ENCODE assay signal across 7 mouse cellular contexts in genomic region chr7:127196484-127196883, GRCm38 (mm10). TPM values are rescaled to one million over a fixed set of nuclear protein-coding genes. Genes with fewer than 3 reads are reported as not detected.
DNase-seq lines count a peak whose midpoint lies in the region; ATAC-seq and TF ChIP-seq lines count a peak whose summit lies in the region.

No protein-coding gene starts in this region.

- no peak for TF ChIP-seq POLR2A in small intestine, adult 2 months (IDR thresholded peaks at IDR 0.05; ENCODE audit: low read depth, low read length)

- 51% methylated on average over 11 of the region's 11 CpGs for WGBS in lung, embryonic 14.5 days
- 60% methylated on average over 11 of the region's 11 CpGs for WGBS in limb, embryonic 12.5 days
- 21% methylated on average over 11 of the region's 11 CpGs for WGBS in small intestine, adult 2 months

- no peak for DNase-seq in lung, embryonic 14.5 days
- DNase-seq in lung, postnatal 14 days = no peak
- no peak for DNase-seq in layer of hippocampus, postnatal 10 days (ENCODE audit: low spot score in 2 of 2)
- DNase-seq in adrenal gland, adult 2 months = no peak

- no peak for TF ChIP-seq CTCF in lung, embryonic 14.5 days (IDR thresholded peaks at IDR 0.05; ENCODE audit: low read depth)
- no peak for TF ChIP-seq CTCF in small intestine, adult 2 months (IDR thresholded peaks at IDR 0.05; ENCODE audit: extremely low read depth, insufficient read length, insufficient replicate concordance, low read depth, low read length)

- H3K9me3 ChIP-seq in lung, embryonic 14.5 days (ENCODE audit: low read depth, low read length) = no peaks in the 10 kb centered on the region
- H3K9me3 ChIP-seq in limb, embryonic 12.5 days = no peaks in the 10 kb centered on the region

- H3K36me3 ChIP-seq in lung, embryonic 14.5 days (ENCODE audit: insufficient read depth) = peaks cover 80% of the 10 kb centered on the region
- H3K36me3 ChIP-seq in limb, embryonic 12.5 days = peaks cover 80% of the 10 kb centered on the region
- H3K36me3 ChIP-seq in small intestine, adult 2 months (ENCODE audit: control insufficient read depth, insufficient read depth, low read length) = peaks cover 66% of the 10 kb centered on the region

- no peaks in the 10 kb centered on the region for H3K27me3 ChIP-seq in lung, embryonic 14.5 days (ENCODE audit: insufficient read depth, low read length)
- no peaks in the 10 kb centered on the region for H3K27me3 ChIP-seq in limb, embryonic 12.5 days
- no peaks in the 10 kb centered on the region for H3K27me3 ChIP-seq in small intestine, adult 2 months (ENCODE audit: control insufficient read depth, insufficient read depth, low read length)

- peak overlapping the region; percentile 66 for H3K9ac ChIP-seq in lung, embryonic 14.5 days
- H3K9ac ChIP-seq in limb, embryonic 12.5 days (replicated peaks) = peak overlapping the region; percentile 66

- no peak for ATAC-seq in lung, embryonic 14.5 days (ENCODE audit: insufficient read depth)
- ATAC-seq in erythroblast, adult 5-6 weeks (replicated peaks; ENCODE audit: low FRiP score, poor library complexity, severe bottlenecking) = peak; percentile 5; the same call in 1 of the 2 replicates
- no peak for ATAC-seq in limb, embryonic 12.5 days (ENCODE audit: insufficient number of reproducible peaks, insufficient read depth, low FRiP score, low TSS enrichment, low read depth)

- H3K27ac ChIP-seq in lung, embryonic 14.5 days (ENCODE audit: low read depth) = peak overlapping the region; percentile 82
- peak overlapping the region; percentile 89 for H3K27ac ChIP-seq in limb, embryonic 12.5 days
- H3K27ac ChIP-seq in small intestine, adult 2 months (ENCODE audit: insufficient read depth, low read depth, low read length) = peak overlapping the region; percentile 30; the same call in 1 of the 2 replicates

- peaks cover 6% of the 10 kb centered on the region; the same call in 1 of the 2 replicates for H3K4me1 ChIP-seq in lung, embryonic 14.5 days (ENCODE audit: insufficient read depth)
- peaks cover 20% of the 10 kb centered on the region for H3K4me1 ChIP-seq in limb, embryonic 12.5 days (replicated peaks)
- peaks cover 13% of the 10 kb centered on the region for H3K4me1 ChIP-seq in small intestine, adult 2 months (ENCODE audit: control insufficient read depth, insufficient read depth, insufficient read length, low read length)

- peak overlapping the region; percentile 69 for H3K4me3 ChIP-seq in lung, embryonic 14.5 days (ENCODE audit: low read depth, low read length)
- peak overlapping the region; percentile 56 for H3K4me3 ChIP-seq in limb, embryonic 12.5 days (replicated peaks)
- H3K4me3 ChIP-seq in small intestine, adult 2 months (ENCODE audit: low read depth, low read length) = peak overlapping the region; percentile 87; the same call in 1 of the 2 replicates

- H3K4me2 ChIP-seq in lung, embryonic 14.5 days = peak overlapping the region; percentile 78
- peak overlapping the region; percentile 67 for H3K4me2 ChIP-seq in limb, embryonic 12.5 days

RNA-seq across cellular contexts. Expression of gene Cd2bp2, which starts 0.6 kb away (rescaled TPM):
- 54.6 and 59.6 TPM in 2 replicates for polyA plus RNA-seq in lung, embryonic 14.5 days (2014; fragmentation: Nextera tagmentation; extraction: Ambion mirVana)
- 8.4 and 36.9 TPM in 2 replicates for total RNA-seq in erythroblast, adult 5-6 weeks (2015; ENCODE audit: low replicate concordance)
- total RNA-seq in erythroblast, adult 5-6 weeks (2017; ENCODE audit: low replicate concordance) = 17.9 and 22.9 TPM in 2 replicates
- 86.5 and 91.8 TPM in 2 replicates for polyA plus RNA-seq in limb, embryonic 12.5 days (2016; fragmentation: Nextera tagmentation; extraction: Ambion mirVana)
- 7.6 and 13.9 TPM in 2 replicates for polyA plus RNA-seq in small intestine, adult 2 months (2012; rRNA removed)
- total RNA-seq in layer of hippocampus, postnatal 10 days (2021) = 10 to 100 TPM; 70.5 to 75.5 TPM
- total RNA-seq in adrenal gland, adult 2 months (2021) = 10 to 100 TPM; 37.6 to 67.6 TPM
- polyA plus RNA-seq in adrenal gland, adult 2 months (2012; rRNA removed) = 12.7 and 13.8 TPM in 2 replicates

RNA-seq across cellular contexts. Expression of gene Tbc1d10b, which starts 11.8 kb away (rescaled TPM):
- 26.0 and 33.7 TPM in 2 replicates for polyA plus RNA-seq in lung, embryonic 14.5 days (2014; fragmentation: Nextera tagmentation; extraction: Ambion mirVana)
- 8.1 and 23.0 TPM in 2 replicates for total RNA-seq in erythroblast, adult 5-6 weeks (2015; ENCODE audit: low replicate concordance)
- total RNA-seq in erythroblast, adult 5-6 weeks (2017; ENCODE audit: low replicate concordance) = 77.5 and 122 TPM in 2 replicates
- 40.9 and 45.3 TPM in 2 replicates for polyA plus RNA-seq in limb, embryonic 12.5 days (2016; fragmentation: Nextera tagmentation; extraction: Ambion mirVana)
- polyA plus RNA-seq in small intestine, adult 2 months (2012; rRNA removed) = 17.5 and 44.1 TPM in 2 replicates
- total RNA-seq in layer of hippocampus, postnatal 10 days (2021) = 10 to 100 TPM; 84.6 to 95.4 TPM
- 10 to 100 TPM; 36.0 to 43.6 TPM for total RNA-seq in adrenal gland, adult 2 months (2021)
- polyA plus RNA-seq in adrenal gland, adult 2 months (2012; rRNA removed) = 31.5 and 35.1 TPM in 2 replicates

RNA-seq across cellular contexts. Expression of gene Mylpf, which starts 12.2 kb away (rescaled TPM):
- polyA plus RNA-seq in lung, embryonic 14.5 days (2014; fragmentation: Nextera tagmentation; extraction: Ambion mirVana) = 8.6 and 12.2 TPM in 2 replicates
- total RNA-seq in erythroblast, adult 5-6 weeks (2015; ENCODE audit: low replicate concordance) = 6.5 and 9.8 TPM in 2 replicates
- 16.2 and 61.5 TPM in 2 replicates for total RNA-seq in erythroblast, adult 5-6 weeks (2017; ENCODE audit: low replicate concordance)
- polyA plus RNA-seq in limb, embryonic 12.5 days (2016; fragmentation: Nextera tagmentation; extraction: Ambion mirVana) = 142 and 145 TPM in 2 replicates
- 0.74 and 1.3 TPM in 2 replicates for polyA plus RNA-seq in small intestine, adult 2 months (2012; rRNA removed)
- 1 to 10 TPM; 1.3 to 3.3 TPM for total RNA-seq in layer of hippocampus, postnatal 10 days (2021)
- 1 to 10 TPM; 2.2 to 2.3 TPM for total RNA-seq in adrenal gland, adult 2 months (2021)
- polyA plus RNA-seq in adrenal gland, adult 2 months (2012; rRNA removed) = not detected in 2 replicates

RNA-seq across cellular contexts. Expression of gene Zfp553, which starts 36.4 kb away (rescaled TPM):
- 21.2 and 24.3 TPM in 2 replicates for polyA plus RNA-seq in lung, embryonic 14.5 days (2014; fragmentation: Nextera tagmentation; extraction: Ambion mirVana)
- 1.5 and 5.2 TPM in 2 replicates for total RNA-seq in erythroblast, adult 5-6 weeks (2015; ENCODE audit: low replicate concordance)
- total RNA-seq in erythroblast, adult 5-6 weeks (2017; ENCODE audit: low replicate concordance) = 2.0 and 3.2 TPM in 2 replicates
- 61.9 and 65.5 TPM in 2 replicates for polyA plus RNA-seq in limb, embryonic 12.5 days (2016; fragmentation: Nextera tagmentation; extraction: Ambion mirVana)
- polyA plus RNA-seq in small intestine, adult 2 months (2012; rRNA removed) = 4.9 and 8.1 TPM in 2 replicates
- total RNA-seq in layer of hippocampus, postnatal 10 days (2021) = 10 to 100 TPM; 19.3 to 19.6 TPM
- 10 to 100 TPM; 11.7 to 12.7 TPM for total RNA-seq in adrenal gland, adult 2 months (2021)
- 18.3 and 20.5 TPM in 2 replicates for polyA plus RNA-seq in adrenal gland, adult 2 months (2012; rRNA removed)

RNA-seq across cellular contexts. Expression of gene Sept1, which starts 36.4 kb away (rescaled TPM):
- 20.1 and 20.3 TPM in 2 replicates for polyA plus RNA-seq in lung, embryonic 14.5 days (2014; fragmentation: Nextera tagmentation; extraction: Ambion mirVana)
- total RNA-seq in erythroblast, adult 5-6 weeks (2015; ENCODE audit: low replicate concordance) = 189 and 204 TPM in 2 replicates
- 179 and 191 TPM in 2 replicates for total RNA-seq in erythroblast, adult 5-6 weeks (2017; ENCODE audit: low replicate concordance)
- polyA plus RNA-seq in limb, embryonic 12.5 days (2016; fragmentation: Nextera tagmentation; extraction: Ambion mirVana) = 34.1 and 35.9 TPM in 2 replicates
- 14.3 and 34.1 TPM in 2 replicates for polyA plus RNA-seq in small intestine, adult 2 months (2012; rRNA removed)
- total RNA-seq in layer of hippocampus, postnatal 10 days (2021) = 1 to 10 TPM; 5.5 to 5.9 TPM
- 10 to 100 TPM in 1 of 2 experiments, 1 to 10 TPM in 1; 7.1 to 11.4 TPM for total RNA-seq in adrenal gland, adult 2 months (2021)
- 8.6 and 10.9 TPM in 2 replicates for polyA plus RNA-seq in adrenal gland, adult 2 months (2012; rRNA removed)

Comparison
In these comparisons a context has a peak if more than half of its experiments do, and no peak if none do; other contexts are left out.
1. H3K27ac ChIP-seq: peak in every context shown above with its lines; median percentile 89 in limb, embryonic 12.5 days; 82 in lung, embryonic 14.5 days; 30 in small intestine, adult 2 months.
2. RNA of gene Mylpf, which starts 12.2 kb away (polyA plus RNA-seq): 142 to 145 TPM in limb, embryonic 12.5 days; 8.6 to 12.2 TPM in lung, embryonic 14.5 days, 0.74 to 1.3 TPM in small intestine, adult 2 months and not detected in adrenal gland, adult 2 months; every median in the first group is over 10 times any median in the second.
3. Peak in every context shown above with its lines, with median percentiles within 50 percentile points of each other: H3K4me3 ChIP-seq.